Mouse (Mus musculus) liver, embryonic 16.5 days (tissue): Measurements from ENCODE around the gene Dip2c. TPM values are rescaled to one million over a fixed set of nuclear protein-coding genes. Genes with fewer than 3 reads are reported as not detected.

ENCODE experiments used
- ATAC-seq: fragments of 200-750 bp; cut with Nextera tagmentation; 2 replicates; pipeline ENCODE4 v1.8.0; 2017; ENCODE audit warnings: low read depth, mild to moderate bottlenecking, moderate number of reproducible peaks, moderate library complexity
- H3K27ac ChIP-seq: fragments of 300-500 bp; sonication (generic); 2 replicates; pipeline ENCODE4 v1.5.1; 2014; ENCODE audit warnings: mild to moderate bottlenecking, low read length
- H3K27me3 ChIP-seq: fragments of 300-500 bp; sonication (generic); 2 replicates; pipeline ENCODE4 v1.6.1; 2014; ENCODE audit warnings: low read depth, low read length, mixed read lengths; ENCODE audit not compliant: control insufficient read depth, insufficient read depth
- H3K36me3 ChIP-seq: fragments of 300-500 bp; sonication (generic); 2 replicates; pipeline ENCODE4 v1.6.1; 2014; ENCODE audit warnings: mild to moderate bottlenecking; ENCODE audit not compliant: control insufficient read depth, insufficient read depth
- H3K4me1 ChIP-seq: fragments of 300-500 bp; sonication (generic); 2 replicates; pipeline ENCODE4 v1.6.1; 2014; ENCODE audit warnings: low read depth, low read length, mixed read lengths; ENCODE audit not compliant: control insufficient read depth
- H3K4me2 ChIP-seq: fragments of 300-500 bp; sonication (generic); 2 replicates; pipeline ENCODE4 v1.6.1; 2014; ENCODE audit warnings: low read depth, low read length, mixed read lengths
- H3K4me3 ChIP-seq: fragments of 300-500 bp; sonication (generic); 2 replicates; pipeline ENCODE4 v1.5.1; 2014; ENCODE audit warnings: low read depth, mild to moderate bottlenecking, low read length
- H3K9ac ChIP-seq: fragments of 300-500 bp; sonication (generic); 2 replicates; pipeline ENCODE4 v1.6.1; 2014; ENCODE audit warnings: low read depth, low read length
- H3K9me3 ChIP-seq: fragments of 300-500 bp; sonication (generic); replicated peaks from 2 replicates; pipeline ENCODE4 v1.6.1; 2016; ENCODE audit warnings: low read length; ENCODE audit not compliant: control insufficient read depth
- WGBS: fragments of 180-500 bp; shearing (Covaris S2); extraction: QIAGEN DNeasy Blood & Tissue Kit; methylation state at CpG from one replicate; pipeline ENCODE4 v1.1.7; 2014; ENCODE audit not compliant: insufficient replicate concordance; 5-methylcytosine and 5-hydroxymethylcytosine counted together
- polyA plus RNA-seq: library from polyadenylated mRNA; unstranded; fragments of >200 nt; fragmentation: Nextera tagmentation; extraction: Ambion mirVana; gene quantifications from 2 replicates; pipeline ENCODE4 v1.2.1, GENCODE M21; 2015

Gene Dip2c
- polyA plus RNA-seq, 1 experiment from 2014 or later: 0.58 TPM

- H3K4me2 ChIP-seq: no peak overlapping the region
- no peak overlapping the region for H3K4me3 ChIP-seq
- H3K27ac ChIP-seq: no peak overlapping the region
- H3K36me3 ChIP-seq: no peaks in the 10 kb centered on the region
- no peak overlapping the region for H3K9ac ChIP-seq
- no peaks in the 10 kb centered on the region for H3K9me3 ChIP-seq
- H3K4me1 ChIP-seq: no peaks in the 10 kb centered on the region
- whole genome bisulfite sequencing: 63% methylated on average over 2 of the region's 2 CpGs
- H3K27me3 ChIP-seq: no peaks in the 10 kb centered on the region
- no peak for ATAC-seq
Measured at GRCm38 (mm10) chr13:9314099-9314712, 37.9 kb downstream of the Dip2c start.

- 53% methylated on average over 4 of the region's 4 CpGs for WGBS
- no peaks in the 10 kb centered on the region for H3K9me3 ChIP-seq
- H3K4me3 ChIP-seq: no peak overlapping the region
- no peak overlapping the region for H3K27ac ChIP-seq
- no peak for ATAC-seq
- H3K4me1 ChIP-seq: no peaks in the 10 kb centered on the region
- no peaks in the 10 kb centered on the region for H3K36me3 ChIP-seq
- no peak overlapping the region for H3K4me2 ChIP-seq
- H3K9ac ChIP-seq: no peak overlapping the region
- no peaks in the 10 kb centered on the region for H3K27me3 ChIP-seq
Measured at GRCm38 (mm10) chr13:9314713-9315112, 38.4 kb downstream of the Dip2c start.

- no peak overlapping the region for H3K9ac ChIP-seq
- H3K9me3 ChIP-seq: no peaks in the 10 kb centered on the region
- H3K4me2 ChIP-seq: no peak overlapping the region
- no peak overlapping the region for H3K27ac ChIP-seq
- WGBS: 50% methylated on average over 2 of the region's 2 CpGs
- H3K4me3 ChIP-seq: no peak overlapping the region
- no peaks in the 10 kb centered on the region for H3K36me3 ChIP-seq
- no peak for ATAC-seq
- no peaks in the 10 kb centered on the region for H3K4me1 ChIP-seq
- no peaks in the 10 kb centered on the region for H3K27me3 ChIP-seq
Measured at GRCm38 (mm10) chr13:9319745-9320144, 43.4 kb downstream of the Dip2c start.

- Histone ChIP-seq H3K9ac (no peak overlapping the region), H3K27me3 (no peaks in the 10 kb centered on the region), H3K36me3 (no peaks in the 10 kb centered on the region), H3K4me2 (no peak overlapping the region), H3K4me1 (no peaks in the 10 kb centered on the region), H3K4me3 (no peak overlapping the region), H3K9me3 (no peaks in the 10 kb centered on the region), H3K27ac (no peak overlapping the region)
- 33% methylated on average over 1 of the region's 1 CpGs for whole genome bisulfite sequencing
- ATAC-seq: no peak
Measured at GRCm38 (mm10) chr13:9325262-9325661, 48.9 kb downstream of the Dip2c start.

- Histone ChIP-seq H3K4me3 (no peak overlapping the region), H3K27me3 (no peaks in the 10 kb centered on the region), H3K9ac (no peak overlapping the region), H3K9me3 (no peaks in the 10 kb centered on the region), H3K36me3 (no peaks in the 10 kb centered on the region), H3K27ac (no peak overlapping the region), H3K4me1 (no peaks in the 10 kb centered on the region), H3K4me2 (no peak overlapping the region)
- no peak for ATAC-seq
- WGBS: 69% methylated on average over 1 of the region's 1 CpGs
Measured at GRCm38 (mm10) chr13:9329307-9329915, 53.1 kb downstream of the Dip2c start.

GRCm38 (mm10) chr13:9333187-9333586 is 56.9 kb downstream of the Dip2c start:
- H3K4me2 ChIP-seq: no peak overlapping the region
- H3K4me3 ChIP-seq: no peak overlapping the region
- H3K36me3 ChIP-seq: no peaks in the 10 kb centered on the region
- ATAC-seq: no peak
- H3K4me1 ChIP-seq: no peaks in the 10 kb centered on the region
- no peaks in the 10 kb centered on the region for H3K9me3 ChIP-seq
- no peak overlapping the region for H3K27ac ChIP-seq
- H3K9ac ChIP-seq: no peak overlapping the region
- H3K27me3 ChIP-seq: no peaks in the 10 kb centered on the region

- Histone ChIP-seq H3K27me3 (no peaks in the 10 kb centered on the region), H3K9me3 (no peaks in the 10 kb centered on the region), H3K4me3 (no peak overlapping the region), H3K4me1 (no peaks in the 10 kb centered on the region), H3K4me2 (no peak overlapping the region), H3K27ac (no peak overlapping the region), H3K36me3 (no peaks in the 10 kb centered on the region), H3K9ac (no peak overlapping the region)
- ATAC-seq: no peak
- WGBS: 52% methylated on average over 4 of the region's 4 CpGs
Measured at GRCm38 (mm10) chr13:9340293-9340692, 64.0 kb downstream of the Dip2c start.

GRCm38 (mm10) chr13:9342696-9343095 is 66.4 kb downstream of the Dip2c start:
- no peak overlapping the region for H3K4me3 ChIP-seq
- H3K9me3 ChIP-seq: no peaks in the 10 kb centered on the region
- H3K36me3 ChIP-seq: no peaks in the 10 kb centered on the region
- no peak overlapping the region for H3K4me2 ChIP-seq
- H3K27me3 ChIP-seq: no peaks in the 10 kb centered on the region
- no peak overlapping the region for H3K27ac ChIP-seq
- WGBS: 62% methylated on average over 1 of the region's 1 CpGs
- no peak overlapping the region for H3K9ac ChIP-seq
- H3K4me1 ChIP-seq: no peaks in the 10 kb centered on the region
- no peak for ATAC-seq

GRCm38 (mm10) chr13:9347448-9347847 is 71.1 kb downstream of the Dip2c start:
- no peaks in the 10 kb centered on the region for H3K9me3 ChIP-seq
- no peak overlapping the region for H3K27ac ChIP-seq
- H3K27me3 ChIP-seq: no peaks in the 10 kb centered on the region
- no peak overlapping the region for H3K4me2 ChIP-seq
- no peak overlapping the region for H3K9ac ChIP-seq
- ATAC-seq: no peak
- no peaks in the 10 kb centered on the region; the same call in 1 of the 2 replicates for H3K4me1 ChIP-seq
- WGBS: 63% methylated on average over 3 of the region's 3 CpGs
- no peak overlapping the region for H3K4me3 ChIP-seq
- no peaks in the 10 kb centered on the region for H3K36me3 ChIP-seq
